Comparison of ENCODE assay signal across 29 mouse cellular contexts in the genomic region with DNA sequence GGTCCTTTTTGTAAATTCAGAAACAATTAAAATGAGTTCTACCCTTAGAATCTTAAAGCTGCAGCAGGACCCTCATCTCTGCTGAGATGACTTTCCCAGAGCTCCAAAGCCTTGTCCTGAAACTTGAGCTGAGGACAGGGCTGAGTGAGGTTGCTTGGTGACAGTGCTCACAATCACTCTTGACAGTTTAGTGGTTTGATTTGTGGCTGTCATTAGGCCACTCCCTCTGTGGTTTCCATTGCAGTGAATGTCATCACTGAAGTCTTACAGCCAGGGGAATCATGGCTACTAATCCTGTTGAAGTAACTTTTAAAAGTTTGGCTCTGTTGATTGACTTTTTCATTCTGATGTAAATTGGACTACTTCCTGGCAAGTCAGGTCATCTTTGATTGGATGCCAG.
DNase-seq lines count a peak whose midpoint lies in the region; ATAC-seq and TF ChIP-seq lines count a peak whose summit lies in the region.
"Had no signal": no experiment of that assay in that cellular context is flagged by ENCODE, and none has a peak within 500 bp of the region (broad histone marks: within the 10 kb centered on the region; RNA-seq: fewer than 3 reads in every experiment).

No protein-coding gene starts in this region.

- TF ChIP-seq CTCF in kidney, postnatal 0 days (IDR thresholded peaks at IDR 0.05; ENCODE audit: low read depth): no peak
- no peak for TF ChIP-seq CTCF in MEL (IDR thresholded peaks at IDR 0.05 in 2 of 3, conservative IDR thresholded peaks at IDR 0.05 in 1 of 3; ENCODE audit: control insufficient read depth in 1 of 3, insufficient read depth in 1 of 3, low read depth in 2 of 3, low read length in 3 of 3, poor library complexity in 1 of 3, severe bottlenecking in 1 of 3)
- no peak for TF ChIP-seq CTCF in lung, postnatal 0 days (IDR thresholded peaks at IDR 0.05)

- no peaks in the 10 kb centered on the region for H3K9me3 ChIP-seq in kidney, postnatal 0 days (replicated peaks; ENCODE audit: low read length)
- no peaks in the 10 kb centered on the region for H3K9me3 ChIP-seq in MEL (replicated peaks; ENCODE audit: insufficient read depth, low read length)
- H3K9me3 ChIP-seq in lung, postnatal 0 days (ENCODE audit: low read length): no peaks in the 10 kb centered on the region
- H3K9me3 ChIP-seq: embryonic facial prominence, embryonic 10.5 days; embryonic facial prominence, embryonic 15.5 days; forebrain, embryonic 15.5 days; lung, embryonic 15.5 days; midbrain, embryonic 12.5 days; stomach, embryonic 15.5 days had no signal

- H3K9ac ChIP-seq in kidney, postnatal 0 days (ENCODE audit: low read depth, low read length): no peak overlapping the region
- no peak overlapping the region for H3K9ac ChIP-seq in MEL (ENCODE audit: control insufficient read depth, low read depth, low read length, poor library complexity, severe bottlenecking)
- H3K9ac ChIP-seq in lung, postnatal 0 days (replicated peaks; ENCODE audit: low read depth): no peak overlapping the region
- H3K9ac ChIP-seq: embryonic facial prominence, embryonic 15.5 days; forebrain, embryonic 15.5 days; hindbrain, embryonic 14.5 days; lung, embryonic 15.5 days; midbrain, embryonic 12.5 days; stomach, embryonic 15.5 days had no signal

- 0 out of 2 replicates have a peak, but pooled peaks have one; percentile 43 for ATAC-seq in kidney, postnatal 0 days (replicated peaks; ENCODE audit: low FRiP score, low read depth)
- no peak for ATAC-seq in lung, postnatal 0 days
- ATAC-seq: forebrain, embryonic 15.5 days had no signal

- peak; percentile 34 for DNase-seq in heart, adult 11 months
- DNase-seq in heart, postnatal 25 days (ENCODE audit: low spot score): no peak
- peak; percentile 58 for DNase-seq in kidney, postnatal 0 days (ENCODE audit: low spot score)
- no peak for DNase-seq in kidney, postnatal 36 days
- peak; percentile 28 for DNase-seq in MEL (ENCODE audit: low read depth, low spot score)
- DNase-seq in skeletal muscle tissue, adult 2 months (ENCODE audit: low read depth, low spot score): peak; percentile 2
- no peak for DNase-seq in lung, postnatal 0 days (ENCODE audit: low spot score)
- DNase-seq: adrenal gland, postnatal 14 days; cerebellum, adult 11 months; cerebellum, adult 9-10 months; cerebellum, postnatal 36 days; gastrocnemius, postnatal 25 days; heart, adult 18-20 months; heart, postnatal 4 days; kidney, adult 18-20 months; layer of hippocampus, adult 9-11 months; liver; lung, postnatal 36 days; retina, postnatal 1 day; right cerebral cortex, postnatal 14 days had no signal

- no peak overlapping the region for H3K4me3 ChIP-seq in kidney, postnatal 0 days (replicated peaks; ENCODE audit: low read depth, low read length)
- H3K4me3 ChIP-seq in MEL (ENCODE audit: control insufficient read depth in 1 of 2, insufficient read depth in 1 of 2, low read depth in 2 of 2, low read length in 2 of 2): no peak overlapping the region
- H3K4me3 ChIP-seq in lung, postnatal 0 days (ENCODE audit: low read depth, low read length): no peak overlapping the region
- H3K4me3 ChIP-seq: embryonic facial prominence, embryonic 10.5 days; embryonic facial prominence, embryonic 15.5 days; forebrain, embryonic 15.5 days; lung, embryonic 15.5 days; midbrain, embryonic 12.5 days; stomach, embryonic 15.5 days had no signal

- no peak overlapping the region for H3K27ac ChIP-seq in kidney, postnatal 0 days
- no peak overlapping the region for H3K27ac ChIP-seq in MEL (ENCODE audit: control insufficient read depth, low read depth, low read length)
- no peak overlapping the region for H3K27ac ChIP-seq in lung, postnatal 0 days (ENCODE audit: low read length)
- H3K27ac ChIP-seq: embryonic facial prominence, embryonic 10.5 days; embryonic facial prominence, embryonic 15.5 days; forebrain, embryonic 15.5 days; hindbrain, embryonic 14.5 days; lung, embryonic 15.5 days; midbrain, embryonic 12.5 days; stomach, embryonic 15.5 days had no signal

- TF ChIP-seq EP300 in MEL (IDR thresholded peaks at IDR 0.05; ENCODE audit: low read depth in 1 of 2, low read length in 2 of 2): no peak
- no peak for TF ChIP-seq EP300 in lung, postnatal 0 days (IDR thresholded peaks at IDR 0.05)

- H3K79me2 ChIP-seq in MEL (ENCODE audit: control insufficient read depth, insufficient read depth, low read length, poor library complexity): no peaks in the 10 kb centered on the region

- no peak for TF ChIP-seq POLR2A in MEL (IDR thresholded peaks at IDR 0.05; ENCODE audit: control insufficient read depth in 1 of 2, insufficient read depth in 1 of 2, low read depth in 1 of 2, low read length in 2 of 2, poor library complexity in 1 of 2)

- H3K4me1 ChIP-seq in kidney, postnatal 0 days (replicated peaks; ENCODE audit: insufficient read depth, low read length): no peaks in the 10 kb centered on the region
- no peaks in the 10 kb centered on the region for H3K4me1 ChIP-seq in MEL (ENCODE audit: control insufficient read depth in 1 of 2, insufficient read depth in 2 of 2, low read length in 2 of 2)
- H3K4me1 ChIP-seq in lung, postnatal 0 days (ENCODE audit: insufficient read depth, low read depth, low read length): no peaks in the 10 kb centered on the region
- H3K4me1 ChIP-seq: embryonic facial prominence, embryonic 10.5 days; embryonic facial prominence, embryonic 15.5 days; forebrain, embryonic 15.5 days; lung, embryonic 15.5 days; midbrain, embryonic 12.5 days; stomach, embryonic 15.5 days had no signal

- H3K27me3 ChIP-seq in kidney, postnatal 0 days (ENCODE audit: insufficient read depth, low read length): no peaks in the 10 kb centered on the region
- H3K27me3 ChIP-seq in MEL (ENCODE audit: control insufficient read depth in 1 of 2, insufficient read depth in 2 of 2, low read length in 2 of 2): no peaks in the 10 kb centered on the region
- H3K27me3 ChIP-seq in lung, postnatal 0 days (replicated peaks; ENCODE audit: insufficient read depth, low read length): no peaks in the 10 kb centered on the region
- H3K27me3 ChIP-seq: CH12.LX; embryonic facial prominence, embryonic 15.5 days; forebrain, embryonic 15.5 days; lung, embryonic 15.5 days; midbrain, embryonic 12.5 days; stomach, embryonic 15.5 days had no signal

- no peaks in the 10 kb centered on the region for H3K36me3 ChIP-seq in kidney, postnatal 0 days (ENCODE audit: insufficient read depth, low read length)
- H3K36me3 ChIP-seq in MEL (ENCODE audit: control insufficient read depth in 1 of 2, insufficient read depth in 2 of 2, low read length in 2 of 2): no peaks in the 10 kb centered on the region
- H3K36me3 ChIP-seq in lung, postnatal 0 days (ENCODE audit: insufficient read depth, low read length): no peaks in the 10 kb centered on the region
- H3K36me3 ChIP-seq: embryonic facial prominence, embryonic 10.5 days; embryonic facial prominence, embryonic 15.5 days; forebrain, embryonic 15.5 days; lung, embryonic 15.5 days; midbrain, embryonic 12.5 days; stomach, embryonic 15.5 days had no signal

- TF ChIP-seq RAD21 in MEL (IDR thresholded peaks at IDR 0.05; ENCODE audit: low read depth, low read length): no peak

- intact Hi-C loops in heart, postnatal 25 days (cut with DNase I): no loop called here

- H3K4me2 ChIP-seq in kidney, postnatal 0 days (ENCODE audit: low read length): no peak overlapping the region
- no peak overlapping the region for H3K4me2 ChIP-seq in lung, postnatal 0 days (replicated peaks; ENCODE audit: low read depth, low read length)
- H3K4me2 ChIP-seq: embryonic facial prominence, embryonic 15.5 days; forebrain, embryonic 15.5 days; heart, embryonic 11.5 days; hindbrain, embryonic 14.5 days; lung, embryonic 15.5 days; midbrain, embryonic 12.5 days; stomach, embryonic 15.5 days had no signal

TF ChIP-seq in MEL, 35 proteins besides CTCF, POLR2A, EP300 and RAD21:
- TF ChIP-seq NELFE (IDR thresholded peaks at IDR 0.05; ENCODE audit: low read depth, low read length) (no peak), RCOR1 (IDR thresholded peaks at IDR 0.05; ENCODE audit: low read depth, low read length) (no peak), GABPA (IDR thresholded peaks at IDR 0.05; ENCODE audit: low read depth, low read length) (no peak), MYC (IDR thresholded peaks at IDR 0.05; ENCODE audit: low read depth, low read length) (no peak), CHD1 (IDR thresholded peaks at IDR 0.05; ENCODE audit: low read depth, low read length) (no peak), TAL1 (IDR thresholded peaks at IDR 0.05; ENCODE audit: low read length) (no peak), HCFC1 (IDR thresholded peaks at IDR 0.05; ENCODE audit: low read depth, low read length) (no peak), USF1 (IDR thresholded peaks at IDR 0.05; ENCODE audit: low read depth, low read length) (no peak), GATA1 (IDR thresholded peaks at IDR 0.05; ENCODE audit: low read depth, low read length) (no peak), ZMIZ1 (IDR thresholded peaks at IDR 0.05; ENCODE audit: low read depth, low read length) (no peak)

Comparison
In these comparisons a context has a peak if more than half of its experiments do, and no peak if none do; other contexts are left out.
1. DNase-seq: peak in heart, adult 11 months (single experiment), kidney, postnatal 0 days (single experiment), MEL (single experiment) and skeletal muscle tissue, adult 2 months (single experiment); none in heart, postnatal 25 days (single experiment), kidney, postnatal 36 days (0 of 2) and lung, postnatal 0 days (single experiment).